Mouse (Mus musculus) embryo, embryonic 11.5 days (tissue): ENCODE measurements at regions not wholly inside any gene's neighbourhood (a gene's known extent, or its start where the extent isn't known, plus 50 kb on each side); places are given as distances from the start of the nearest gene placed in this dataset.
"Not testable (repeated sequence)": the region's sequence is repeated elsewhere in the genome, so short reads cannot be mapped to it uniquely, and the experiment has no call there.

Source experiments
- DNase-seq: peaks from one replicate; pipeline ENCODE4 v3.0.0-alpha.2; 2012; ENCODE audit warnings: low read depth, low spot score

- no peak for DNase-seq
These were observed 494.1 kb upstream of the Klf6 start for GRCm38 (mm10) chr13:5367058-5367797.

- DNase-seq = no peak
These were observed 491.3 kb upstream of the Klf6 start for GRCm38 (mm10) chr13:5370007-5370406.

GRCm38 (mm10) chr13:5373191-5373590 is 488.1 kb upstream of the Klf6 start:
- no peak for DNase-seq

- DNase-seq = no peak
These were observed 453.0 kb upstream of the Klf6 start for GRCm38 (mm10) chr13:5408226-5408804.

GRCm38 (mm10) chr13:5412052-5412451 is 449.2 kb upstream of the Klf6 start:
- no peak for DNase-seq

GRCm38 (mm10) chr13:5413009-5413408 is 448.3 kb upstream of the Klf6 start:
- not testable (repeated sequence) for DNase-seq

GRCm38 (mm10) chr13:5424110-5424509 is 437.2 kb upstream of the Klf6 start:
- no peak for DNase-seq

GRCm38 (mm10) chr13:5425491-5426232 is 435.6 kb upstream of the Klf6 start:
- DNase-seq = no peak

- DNase-seq = no peak
These were observed 427.6 kb upstream of the Klf6 start for GRCm38 (mm10) chr13:5433652-5434051.

- no peak for DNase-seq
These were observed 426.2 kb upstream of the Klf6 start for GRCm38 (mm10) chr13:5435131-5435530.

GRCm38 (mm10) chr13:5436191-5436590 is 425.1 kb upstream of the Klf6 start:
- DNase-seq = no peak

GRCm38 (mm10) chr13:5440454-5440853 is 420.8 kb upstream of the Klf6 start:
- no peak for DNase-seq

- DNase-seq = no peak
These were observed 416.4 kb upstream of the Klf6 start for GRCm38 (mm10) chr13:5444759-5445478.

GRCm38 (mm10) chr13:5448601-5449000 is 412.7 kb upstream of the Klf6 start:
- no peak for DNase-seq

GRCm38 (mm10) chr13:5480779-5481178 is 380.5 kb upstream of the Klf6 start:
- no peak for DNase-seq

- no peak for DNase-seq
These were observed 369.0 kb upstream of the Klf6 start for GRCm38 (mm10) chr13:5492266-5492665.

- DNase-seq = peak; percentile 24
These were observed 363.7 kb upstream of the Klf6 start for GRCm38 (mm10) chr13:5497535-5497934.

GRCm38 (mm10) chr13:5511784-5512183 is 349.5 kb upstream of the Klf6 start:
- DNase-seq = no peak

- no peak for DNase-seq
These were observed 345.7 kb upstream of the Klf6 start for GRCm38 (mm10) chr13:5515552-5515951.

- DNase-seq = no peak
These were observed 345.2 kb upstream of the Klf6 start for GRCm38 (mm10) chr13:5516088-5516487.

- DNase-seq = no peak
These were observed 342.1 kb upstream of the Klf6 start for GRCm38 (mm10) chr13:5519181-5519580.

GRCm38 (mm10) chr13:5519600-5519999 is 341.7 kb upstream of the Klf6 start:
- DNase-seq = no peak
